Mouse (Mus musculus) neural tube, postnatal 0 days (tissue): ENCODE results near the gene Frs2. TPM values are rescaled to one million over a fixed set of nuclear protein-coding genes. Genes with fewer than 3 reads are reported as not detected.

Experiments used
- polyA plus RNA-seq: library from polyadenylated mRNA; unstranded; fragments of >200 nt; fragmentation: Nextera tagmentation; extraction: Ambion mirVana; gene quantifications from 2 replicates; pipeline ENCODE4 v1.2.1, GENCODE M21; 2015

The Frs2 gene
- polyA plus RNA-seq = 16.5 and 17.2 TPM in 2 replicates

DNA sequence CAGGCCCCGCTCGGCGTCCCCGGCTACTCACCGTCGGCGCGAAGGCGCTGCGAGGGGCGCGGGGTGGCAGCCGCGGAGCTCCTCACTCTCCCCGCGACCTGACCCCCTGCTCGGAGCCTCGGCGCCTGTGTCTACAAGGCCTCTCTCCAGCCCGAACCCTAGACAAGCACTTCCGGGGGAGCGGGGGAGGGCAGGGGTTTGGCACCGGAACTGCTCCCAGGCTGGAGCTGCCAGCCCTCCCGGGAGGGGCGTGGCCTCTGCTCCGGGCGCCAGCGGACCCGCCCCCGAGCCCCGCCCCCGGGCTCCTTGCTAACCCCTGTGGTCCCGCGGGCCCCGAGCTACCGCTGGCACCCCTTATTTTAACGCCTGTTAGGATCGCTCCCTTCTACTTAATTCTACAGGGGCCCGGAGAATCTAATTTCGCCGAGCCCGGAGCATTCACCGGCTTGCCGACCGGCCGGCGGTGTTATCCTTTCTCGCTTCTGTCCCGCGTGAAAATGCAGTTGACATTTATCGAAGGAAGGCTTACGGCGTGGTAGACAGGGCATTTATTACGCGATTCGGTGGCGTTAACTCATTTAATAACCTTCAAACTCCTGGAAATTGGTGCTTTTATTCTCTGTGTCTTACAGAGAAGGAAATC is at the start of gene Frs2:
Gene Frs2 (minus strand): TSS at position 174 of the 643 bp plus-strand sequence.

DNA sequence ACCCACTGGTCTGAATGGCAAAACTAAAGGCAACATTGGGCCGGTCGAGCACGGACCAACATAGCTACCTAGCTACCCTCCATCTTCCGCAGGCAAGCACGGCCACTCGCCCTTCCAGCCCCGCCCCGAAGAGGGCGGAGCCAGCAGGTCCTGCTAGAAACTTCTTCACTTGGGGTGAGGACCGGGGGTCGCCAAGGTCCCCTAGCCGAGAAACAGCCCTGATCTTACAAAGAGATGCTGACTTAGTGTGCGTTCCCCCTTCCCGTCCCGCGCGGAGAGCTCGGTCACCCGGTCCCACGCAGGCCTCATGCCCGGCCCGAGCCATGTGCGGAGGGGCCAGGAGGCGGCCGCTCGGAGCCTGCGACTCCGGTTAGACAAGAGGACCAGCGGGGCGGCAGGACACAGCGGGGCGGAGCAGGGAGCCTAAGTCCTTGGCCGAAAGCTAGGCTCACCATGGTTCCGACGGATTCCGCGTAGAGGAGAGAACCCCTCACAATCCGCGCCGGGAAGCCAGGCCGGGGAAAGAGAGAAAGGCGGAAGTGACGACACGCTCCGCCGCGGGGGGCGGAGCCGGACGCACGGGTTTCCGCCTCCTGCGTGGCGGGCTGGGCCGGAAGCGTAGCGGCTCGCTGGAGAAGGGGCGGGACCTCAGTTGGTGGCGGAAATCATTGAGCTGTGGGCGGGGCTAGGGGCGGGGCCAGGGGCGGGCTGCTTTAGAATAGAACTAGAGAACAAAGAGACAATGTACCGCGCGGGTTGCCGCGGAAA is 84.9 kb downstream of the Frs2 start, which contains the start of gene Cct2:
Gene Cct2 (minus strand): TSS at position 561 of the 768 bp plus-strand sequence.

DNA sequence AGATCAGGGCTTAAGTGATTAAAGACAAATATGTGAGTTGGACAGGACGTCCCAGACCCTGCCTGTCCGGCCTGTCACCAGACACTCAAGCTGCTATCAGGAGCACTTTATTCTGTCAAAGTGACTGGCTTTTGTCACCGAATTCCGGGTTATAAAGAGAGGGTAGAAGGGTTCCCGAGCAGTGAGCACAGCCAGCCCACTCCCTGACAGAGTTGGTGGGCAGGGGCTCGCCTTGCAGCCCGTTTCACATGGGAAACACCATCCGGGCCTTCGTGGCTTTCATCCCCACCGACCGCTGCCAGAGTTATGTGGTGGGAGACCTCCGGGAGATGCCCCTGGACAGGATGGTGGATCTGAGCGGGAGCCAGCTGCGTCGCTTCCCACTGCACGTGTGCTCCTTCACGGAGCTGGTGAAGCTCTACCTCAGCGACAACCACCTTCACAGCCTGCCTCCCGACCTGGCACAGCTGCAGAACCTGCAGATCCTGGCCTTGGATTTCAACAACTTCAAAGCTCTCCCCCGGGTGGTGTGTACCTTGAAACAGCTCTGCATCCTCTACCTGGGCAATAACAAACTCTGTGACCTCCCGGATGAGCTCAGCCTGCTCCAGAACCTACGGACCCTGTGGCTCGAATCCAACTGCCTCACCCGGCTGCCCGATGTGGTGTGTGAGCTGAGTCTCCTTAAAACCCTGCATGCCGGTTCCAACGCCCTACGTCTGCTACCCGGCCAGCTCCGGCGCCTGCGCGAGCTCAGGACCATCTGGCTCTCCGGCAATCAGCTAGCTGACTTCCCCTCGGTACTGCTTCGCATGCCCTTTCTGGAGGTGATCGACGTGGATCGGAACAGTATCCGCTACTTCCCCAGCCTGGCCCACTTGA is 102.9 kb downstream of the Frs2 start, which contains the start of gene Lrrc10:
Gene Lrrc10 (plus strand): TSS at position 167 of the 882 bp plus-strand sequence.

Other genes starting within 250 kb of the Frs2 start
- 37.9 and 40.5 TPM in 2 replicates for gene Rab3ip, start 197.8 kb downstream of the Frs2 start, polyA plus RNA-seq
- not detected in 2 replicates for gene Gm10271, start 175.9 kb downstream of the Frs2 start, polyA plus RNA-seq
- 0.09 and 0.19 TPM in 2 replicates for gene Best3, start 162.2 kb downstream of the Frs2 start, polyA plus RNA-seq
- 0.17 TPM in 1 of 2 replicates, not detected in the other for gene Lrrc10, start 103.2 kb downstream of the Frs2 start, polyA plus RNA-seq
- 200 and 216 TPM in 2 replicates for gene Cct2, start 84.7 kb downstream of the Frs2 start, polyA plus RNA-seq
- gene Yeats4, start 76.0 kb upstream of the Frs2 start, polyA plus RNA-seq = 72.5 and 73.4 TPM in 2 replicates
- not detected in 2 replicates for gene 9530003J23Rik, start 90.2 kb upstream of the Frs2 start, polyA plus RNA-seq
- 39.4 and 65.8 TPM in 2 replicates for gene Lyz2, start 133.8 kb upstream of the Frs2 start, polyA plus RNA-seq
- gene Lyz1, start 144.3 kb upstream of the Frs2 start, polyA plus RNA-seq = 0.24 and 0.40 TPM in 2 replicates
- gene Cpsf6, start 231.5 kb upstream of the Frs2 start, polyA plus RNA-seq = 68.9 and 80.0 TPM in 2 replicates